Mouse (Mus musculus) thymus, adult 2 months (tissue): Measurements from ENCODE around the gene Celf5. TPM values are rescaled to one million over a fixed set of nuclear protein-coding genes. Genes with fewer than 3 reads are reported as not detected.

ENCODE experiments used
- DNase-seq: peaks from one replicate; pipeline ENCODE4 v3.0.0; 2021
- H3K27ac ChIP-seq: fragments of 200-500 bp; 2 replicates; pipeline ENCODE4 v1.5.1; 2012; ENCODE audit warnings: low read length, control low read depth; ENCODE audit not compliant: control insufficient read depth, insufficient read depth
- H3K27me3 ChIP-seq: fragments of 200-500 bp; 2 replicates; pipeline ENCODE4 v1.6.1; 2012; ENCODE audit warnings: mild to moderate bottlenecking, low read length, moderate library complexity, mixed read lengths; ENCODE audit not compliant: control insufficient read depth, insufficient read depth
- H3K36me3 ChIP-seq: fragments of 200-500 bp; 2 replicates; pipeline ENCODE4 v1.6.1; 2012; ENCODE audit warnings: mild to moderate bottlenecking, low read length, moderate library complexity; ENCODE audit not compliant: control insufficient read depth, insufficient read depth
- H3K4me1 ChIP-seq: fragments of 200-500 bp; replicated peaks from 2 replicates; pipeline ENCODE4 v1.6.1; 2012; ENCODE audit warnings: low read length; ENCODE audit not compliant: control insufficient read depth, insufficient read depth
- H3K4me3 ChIP-seq: fragments of 200-500 bp; 2 replicates; pipeline ENCODE4 v1.5.1; 2012; ENCODE audit warnings: mild to moderate bottlenecking, low read length, control low read depth, moderate library complexity; ENCODE audit not compliant: control insufficient read depth, insufficient read depth
- CTCF ChIP-seq: fragments of 200-500 bp; IDR thresholded peaks from 2 replicates; pipeline ENCODE4 v1.5.1; 2012; ENCODE audit warnings: mild to moderate bottlenecking, control low read depth, low read length, moderate library complexity, borderline replicate concordance; ENCODE audit not compliant: control insufficient read depth, poor library complexity, insufficient read depth; ENCODE audit errors: extremely low read depth
- POLR2A ChIP-seq: fragments of 200-500 bp; IDR thresholded peaks from 2 replicates; pipeline ENCODE4 v1.6.1; 2012; ENCODE audit warnings: mild to moderate bottlenecking, low read length, control low read depth, moderate library complexity; ENCODE audit not compliant: control insufficient read depth, poor library complexity, insufficient read depth; ENCODE audit errors: extremely low read depth
- WGBS: fragments of 180-500 bp; shearing (Covaris S2); methylation state at CpG from one replicate; pipeline ENCODE4 v1.1.7; 2018; 5-methylcytosine and 5-hydroxymethylcytosine counted together
- polyA plus RNA-seq: library from polyadenylated mRNA; depleted of rRNA; stranded (reverse); fragments of >200 nt; gene quantifications from 2 replicates; pipeline ENCODE4 v1.2.3, GENCODE M21; 2012

The Celf5 gene
- polyA plus RNA-seq, 1 experiment: 5.1 TPM

DNA sequence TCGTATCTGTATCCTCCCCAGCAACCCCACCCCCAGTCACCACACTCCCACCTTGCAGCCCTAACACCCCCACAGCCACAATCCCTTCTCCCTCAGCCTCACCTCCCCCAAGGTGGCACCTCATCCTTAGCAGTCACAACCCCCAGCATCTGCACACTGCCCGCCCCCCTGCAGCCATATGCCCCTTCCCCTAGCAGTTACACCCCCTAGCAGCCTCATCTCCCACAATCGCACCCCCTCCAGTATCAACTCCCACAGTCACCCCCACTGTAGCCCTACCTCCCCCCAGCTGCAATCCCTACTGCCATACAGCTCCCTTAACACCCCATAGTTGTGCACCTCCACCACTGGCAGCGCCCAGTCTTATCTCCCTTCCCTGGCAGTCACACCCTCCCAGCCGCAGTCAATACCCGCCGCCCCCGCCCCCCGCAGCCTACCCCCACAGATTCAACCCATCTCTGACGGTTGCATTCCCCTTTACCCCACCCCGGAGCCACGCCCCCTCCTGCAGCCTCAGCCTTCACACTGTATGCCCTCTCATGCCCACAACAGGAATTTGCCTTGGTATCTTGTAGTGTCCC, 25.4 kb downstream of the Celf5 start:
- H3K27me3 ChIP-seq: peaks cover 10% of the 10 kb centered on the region; the same call in 1 of the 2 replicates
- peaks cover 3% of the 10 kb centered on the region; the same call in 1 of the 2 replicates for H3K4me1 ChIP-seq
- H3K27ac ChIP-seq: no peak overlapping the region
- TF ChIP-seq CTCF: no peak
- H3K4me3 ChIP-seq: no peak overlapping the region
- DNase-seq: no peak
- H3K36me3 ChIP-seq: no peaks in the 10 kb centered on the region
- WGBS: 28% methylated on average over 12 of the region's 12 CpGs

DNA sequence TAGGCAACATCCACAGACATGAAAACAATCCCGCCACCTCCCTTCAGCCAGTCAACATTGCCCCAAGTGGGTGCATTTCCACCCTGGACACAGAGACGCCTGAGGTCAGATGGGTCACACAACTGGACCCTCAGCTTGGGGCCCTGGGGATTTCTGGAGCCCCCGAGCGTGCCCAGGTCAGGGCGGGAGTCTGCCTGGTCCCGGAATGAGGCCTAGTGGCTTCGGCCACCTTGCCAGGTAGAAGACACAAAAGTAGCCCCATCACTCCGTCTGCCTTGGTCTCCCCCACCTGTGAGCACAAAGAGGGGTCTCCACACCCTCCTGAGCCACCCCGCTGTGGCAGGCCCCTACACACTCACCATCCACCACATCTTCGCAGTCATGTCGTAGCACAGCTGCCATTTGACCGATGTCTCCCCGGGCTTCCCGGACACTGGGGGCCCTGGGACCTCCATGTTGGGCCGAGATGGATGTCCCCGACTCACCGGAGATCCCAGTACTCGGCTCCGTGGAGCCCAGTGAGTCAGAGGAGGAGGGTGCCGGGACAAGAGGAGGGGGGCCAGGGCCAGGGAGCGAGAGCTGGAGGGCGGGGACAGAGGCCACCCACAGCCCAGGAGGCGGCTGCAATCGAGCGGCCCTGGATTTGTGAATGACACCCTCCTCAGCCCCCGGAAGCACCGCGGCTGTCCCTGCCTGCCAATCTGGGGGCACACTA, 27.2 kb downstream of the Celf5 start, which contains the start of gene Nfic:
Gene Nfic, minus strand, starts transcription at position 455 of the 715 bp plus-strand sequence.
- TF ChIP-seq POLR2A (no peak), CTCF (no peak)
- no peaks in the 10 kb centered on the region for H3K4me1 ChIP-seq
- H3K36me3 ChIP-seq: no peaks in the 10 kb centered on the region
- H3K27me3 ChIP-seq: peaks cover 11% of the 10 kb centered on the region; the same call in 1 of the 2 replicates
- no peak within 1 kb of the TSS for H3K27ac ChIP-seq
- no peak for DNase-seq
- 75% methylated on average over 28 of the region's 28 CpGs for WGBS
- H3K4me3 ChIP-seq: no peak within 1 kb of the TSS

DNA sequence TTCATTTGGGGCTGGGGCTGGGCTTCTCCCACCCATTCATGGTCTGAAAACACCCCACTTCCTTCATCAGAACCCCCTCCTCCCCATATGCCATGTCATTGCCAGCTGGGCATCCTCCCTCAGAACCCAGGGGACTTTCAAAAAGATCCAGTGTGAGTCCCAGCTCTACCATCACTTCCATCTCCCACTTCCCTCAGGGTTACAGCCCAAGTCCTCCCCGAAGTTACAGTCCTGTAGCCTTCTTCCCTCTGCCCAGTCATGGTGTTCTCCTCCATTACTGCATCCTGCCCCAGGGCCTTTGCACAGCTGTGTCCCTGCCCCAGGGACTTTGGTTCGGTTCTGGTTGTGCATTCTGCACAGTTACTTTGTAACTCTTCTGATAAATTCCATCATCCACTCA, 28.4 kb downstream of the Celf5 start:
- 62% methylated on average over 2 of the region's 2 CpGs for WGBS
- TF ChIP-seq POLR2A (no peak), CTCF (no peak)
- no peak overlapping the region for H3K27ac ChIP-seq
- H3K4me1 ChIP-seq: no peaks in the 10 kb centered on the region
- H3K27me3 ChIP-seq: peaks cover 11% of the 10 kb centered on the region; the same call in 1 of the 2 replicates
- H3K4me3 ChIP-seq: no peak overlapping the region
- no peaks in the 10 kb centered on the region for H3K36me3 ChIP-seq
- DNase-seq: no peak

DNA sequence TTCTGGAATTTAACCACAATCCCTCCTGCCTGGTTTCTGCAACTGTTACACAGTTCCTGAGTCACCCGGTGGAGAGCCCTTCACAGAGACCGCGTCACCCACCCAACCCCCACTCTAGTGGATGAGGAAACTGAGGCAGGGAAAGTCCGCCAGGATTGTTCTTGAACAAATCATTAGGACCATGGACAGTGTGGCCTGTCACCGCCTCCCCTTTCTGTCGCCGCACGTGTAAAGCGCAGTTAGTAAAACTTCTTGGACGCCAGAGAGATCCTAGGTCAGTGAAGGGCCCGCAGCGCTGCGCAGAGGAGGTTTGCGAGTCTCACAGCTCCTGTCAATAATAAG, 29.6 kb downstream of the Celf5 start:
- TF ChIP-seq POLR2A (no peak), CTCF (no peak)
- no peak overlapping the region for H3K4me3 ChIP-seq
- 8% methylated on average over 14 of the region's 14 CpGs for WGBS
- DNase-seq: no peak
- H3K36me3 ChIP-seq: no peaks in the 10 kb centered on the region
- no peaks in the 10 kb centered on the region for H3K4me1 ChIP-seq
- no peak overlapping the region for H3K27ac ChIP-seq
- H3K27me3 ChIP-seq: peaks cover 11% of the 10 kb centered on the region; the same call in 1 of the 2 replicates

DNA sequence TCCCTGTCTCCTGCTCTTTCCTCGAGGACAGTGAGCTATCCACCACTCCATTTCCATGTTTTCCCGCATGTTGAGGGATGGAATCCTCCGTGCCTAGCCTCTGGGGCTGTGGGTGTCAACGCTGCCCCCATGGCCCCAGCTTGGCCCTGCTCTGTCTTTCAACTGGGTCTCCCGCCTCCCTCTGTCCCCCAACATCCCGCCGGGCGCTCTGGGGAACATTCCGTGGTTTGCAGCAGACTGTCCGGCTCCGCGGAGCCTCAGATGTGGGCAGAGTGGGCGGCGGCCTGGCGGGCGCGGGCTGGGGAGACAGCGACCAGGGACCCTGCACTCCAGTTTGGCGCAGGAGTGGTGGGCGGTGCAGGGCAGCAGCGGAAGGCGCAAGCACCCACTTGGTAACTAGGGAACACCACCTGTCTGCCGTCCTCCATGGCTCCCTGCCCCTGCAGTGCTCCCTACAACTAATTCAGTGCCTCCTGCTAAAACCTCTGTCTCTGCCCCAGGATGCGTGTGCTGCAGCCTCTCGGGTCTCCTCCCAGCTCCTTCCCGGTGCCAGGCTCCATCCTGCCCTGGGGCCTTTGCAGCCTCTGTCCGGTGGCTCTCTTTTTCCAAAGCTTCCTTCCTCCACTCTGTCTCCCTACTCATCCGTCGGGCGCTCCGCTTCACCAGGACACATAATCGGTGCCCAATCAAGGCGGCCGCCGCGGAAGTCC, 30.1 kb downstream of the Celf5 start:
- H3K27ac ChIP-seq: no peak overlapping the region
- no peak for DNase-seq
- TF ChIP-seq POLR2A (no peak), CTCF (no peak)
- H3K27me3 ChIP-seq: peaks cover 11% of the 10 kb centered on the region; the same call in 1 of the 2 replicates
- H3K36me3 ChIP-seq: no peaks in the 10 kb centered on the region
- H3K4me1 ChIP-seq: no peaks in the 10 kb centered on the region
- no peak overlapping the region for H3K4me3 ChIP-seq
- 6% methylated on average over 36 of the region's 36 CpGs for WGBS

DNA sequence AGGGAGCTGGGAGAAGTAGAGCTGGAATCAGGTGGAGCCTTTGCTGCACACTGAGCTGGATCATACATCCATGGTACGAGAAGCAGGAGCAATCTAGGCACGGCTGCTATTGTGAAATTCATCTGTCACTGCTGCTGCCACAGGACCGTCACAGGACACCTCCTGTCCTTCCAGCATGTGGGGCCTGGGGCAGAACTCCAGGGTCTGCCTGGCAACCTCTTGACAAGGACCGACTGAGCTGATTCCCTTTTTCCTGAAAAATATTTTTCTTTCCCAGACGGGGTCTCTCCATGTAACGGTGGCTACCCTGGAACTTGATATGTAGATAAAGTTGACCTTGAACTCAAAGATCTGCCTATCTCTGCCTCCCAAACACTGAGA, 31.2 kb downstream of the Celf5 start:
- H3K27ac ChIP-seq: no peak overlapping the region
- TF ChIP-seq POLR2A (no peak), CTCF (no peak)
- H3K4me1 ChIP-seq: no peaks in the 10 kb centered on the region
- peaks cover 11% of the 10 kb centered on the region; the same call in 1 of the 2 replicates for H3K27me3 ChIP-seq
- DNase-seq: no peak
- no peak overlapping the region for H3K4me3 ChIP-seq
- WGBS: 63% methylated on average over 6 of the region's 6 CpGs
- no peaks in the 10 kb centered on the region for H3K36me3 ChIP-seq
